Mouse (Mus musculus): ENCODE measurements around the gene Zbp1. TPM values are rescaled to one million over a fixed set of nuclear protein-coding genes. Genes with fewer than 3 reads are reported as not detected.

Zbp1 gene
- polyA plus RNA-seq, 1 experiment from 2014 or later = 1.3 TPM

DNA sequence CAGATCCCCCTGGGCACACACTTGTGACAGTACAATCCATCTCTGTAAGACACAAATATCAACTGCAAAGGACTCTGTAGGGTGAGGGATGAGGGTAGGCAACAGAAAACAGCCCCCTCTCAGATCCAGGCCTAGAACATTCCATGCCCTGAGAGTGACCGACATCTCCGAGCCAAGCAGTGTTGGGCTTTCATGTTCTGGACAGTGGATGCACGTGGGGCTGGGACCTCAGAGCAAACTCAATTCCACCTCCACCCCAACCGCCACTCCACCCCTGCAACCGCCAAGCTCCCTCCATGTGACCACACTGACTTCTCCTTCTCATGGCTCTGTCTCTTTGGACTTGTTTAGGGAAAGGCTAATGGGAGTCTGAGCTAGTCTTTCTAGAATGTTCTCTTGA is 46.8 kb downstream of the Zbp1 start:
- WGBS = 44% methylated on average over 5 of the region's 5 CpGs
- Histone ChIP-seq H3K27ac (peak overlapping the region; percentile 96), H3K27me3 (replicated peaks) (0 out of 2 replicates have a peak, but pooled peaks cover 6% of the 10 kb centered on the region), H3K4me3 (replicated peaks) (peak overlapping the region; percentile 25; the same call in 1 of the 2 replicates), H3K4me1 (peaks cover 36% of the 10 kb centered on the region), H3K4me2 (peak overlapping the region; percentile 55), H3K36me3 (no peaks in the 10 kb centered on the region), H3K9me3 (no peaks in the 10 kb centered on the region), H3K9ac (no peak overlapping the region)
- ATAC-seq (ENCODE audit: insufficient read depth, low FRiP score, low read depth) = no peak

DNA sequence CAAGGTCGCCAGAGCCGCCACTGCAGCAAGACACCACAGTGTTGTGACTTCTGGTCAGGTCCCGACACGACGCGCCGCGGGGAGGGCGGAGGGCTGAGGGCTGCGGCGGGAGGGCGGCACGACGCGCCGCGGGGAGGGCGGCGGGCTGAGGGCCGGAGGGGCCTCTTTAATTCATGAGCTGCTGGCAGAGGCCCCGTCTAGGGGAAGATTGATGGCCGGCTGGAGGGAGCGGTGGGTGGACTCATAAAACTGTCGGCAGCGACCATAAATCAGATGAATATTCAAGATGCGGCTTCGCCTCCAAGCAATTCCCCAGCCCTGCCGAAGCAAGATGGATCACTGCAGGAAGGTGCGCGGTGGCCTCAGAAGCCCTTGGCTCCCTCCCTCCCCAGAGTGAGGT is 47.3 kb downstream of the Zbp1 start:
- Histone ChIP-seq H3K9me3 (no peaks in the 10 kb centered on the region), H3K4me2 (peak overlapping the region; percentile 55), H3K36me3 (no peaks in the 10 kb centered on the region), H3K4me3 (replicated peaks) (peak overlapping the region; percentile 25), H3K9ac (no peak overlapping the region), H3K27ac (peak overlapping the region; percentile 96), H3K27me3 (replicated peaks) (0 out of 2 replicates have a peak, but pooled peaks cover 6% of the 10 kb centered on the region), H3K4me1 (peaks cover 36% of the 10 kb centered on the region)
- peak; percentile 11 for ATAC-seq (ENCODE audit: insufficient read depth, low FRiP score, low read depth)
- 1% methylated on average over 30 of the region's 30 CpGs for WGBS

GRCm38 (mm10) chr2:173170715-173171114 is 48.0 kb downstream of the Zbp1 start:
- Histone ChIP-seq H3K27me3 (replicated peaks) (0 out of 2 replicates have a peak, but pooled peaks cover 6% of the 10 kb centered on the region), H3K9me3 (no peaks in the 10 kb centered on the region), H3K9ac (no peak overlapping the region), H3K4me1 (peaks cover 36% of the 10 kb centered on the region), H3K4me3 (replicated peaks) (no peak overlapping the region), H3K36me3 (no peaks in the 10 kb centered on the region), H3K4me2 (no peak overlapping the region), H3K27ac (peak overlapping the region; percentile 96; the same call in 1 of the 2 replicates)
- 50% methylated on average over 2 of the region's 2 CpGs for WGBS
- no peak for ATAC-seq (ENCODE audit: insufficient read depth, low FRiP score, low read depth)

DNA sequence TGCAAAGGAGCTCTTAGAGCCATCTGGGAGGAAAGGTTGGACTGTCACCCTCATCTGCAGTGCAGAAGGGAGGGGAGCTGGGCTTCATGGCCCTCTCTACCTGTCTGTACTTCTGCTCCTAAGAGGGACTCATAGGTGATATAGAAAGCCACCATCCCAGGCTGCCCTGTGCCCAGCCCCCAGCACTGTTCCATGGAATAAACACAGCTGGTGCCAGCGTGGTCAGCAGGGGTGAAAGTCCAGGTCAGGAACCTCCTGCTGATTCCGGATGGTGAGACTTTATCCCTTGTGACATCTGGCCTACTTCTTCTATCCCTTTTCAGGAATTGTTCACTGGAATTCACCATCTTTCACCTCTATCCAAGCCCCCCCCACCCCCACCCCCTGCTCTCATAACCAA is 48.6 kb downstream of the Zbp1 start:
- WGBS = 55% methylated on average over 2 of the region's 2 CpGs
- no peak overlapping the region for H3K4me2 ChIP-seq
- H3K9me3 ChIP-seq = no peaks in the 10 kb centered on the region
- H3K9ac ChIP-seq = no peak overlapping the region
- 0 out of 2 replicates have a peak, but pooled peaks cover 6% of the 10 kb centered on the region for H3K27me3 ChIP-seq (replicated peaks)
- ATAC-seq (ENCODE audit: insufficient read depth, low FRiP score, low read depth) = no peak
- peaks cover 36% of the 10 kb centered on the region for H3K4me1 ChIP-seq
- H3K4me3 ChIP-seq (replicated peaks) = no peak overlapping the region
- no peaks in the 10 kb centered on the region for H3K36me3 ChIP-seq
- H3K27ac ChIP-seq = no peak overlapping the region

GRCm38 (mm10) chr2:173168411-173168851 is 50.3 kb downstream of the Zbp1 start:
- no peaks in the 10 kb centered on the region for H3K36me3 ChIP-seq
- H3K27me3 ChIP-seq (replicated peaks) = 0 out of 2 replicates have a peak, but pooled peaks cover 6% of the 10 kb centered on the region
- H3K27ac ChIP-seq = no peak overlapping the region
- no peak for ATAC-seq (ENCODE audit: insufficient read depth, low FRiP score, low read depth)
- peaks cover 24% of the 10 kb centered on the region for H3K4me1 ChIP-seq
- H3K4me3 ChIP-seq (replicated peaks) = no peak overlapping the region
- WGBS = 44% methylated on average over 5 of the region's 5 CpGs
- H3K9me3 ChIP-seq = no peaks in the 10 kb centered on the region
- H3K4me2 ChIP-seq = no peak overlapping the region
- H3K9ac ChIP-seq = no peak overlapping the region

DNA sequence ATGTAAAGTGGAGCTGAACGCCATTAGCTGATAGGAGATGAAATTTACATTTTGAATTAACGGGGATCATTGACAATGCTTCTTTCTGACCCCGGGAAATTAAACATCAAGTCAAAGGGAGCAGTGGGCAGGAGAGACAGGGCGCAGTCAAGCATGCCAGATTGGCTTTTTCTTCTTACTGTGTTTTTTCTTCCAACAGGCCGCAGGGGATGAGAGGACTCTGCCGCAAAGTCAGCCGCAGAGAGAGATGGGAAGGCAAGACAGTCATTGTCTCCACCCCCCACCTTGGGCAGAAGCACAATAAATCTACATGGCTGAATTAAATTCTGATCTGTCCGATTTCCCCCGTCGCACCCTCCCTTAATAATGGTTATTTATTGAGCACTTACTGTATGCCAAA is 53.4 kb downstream of the Zbp1 start:
- Histone ChIP-seq H3K4me3 (replicated peaks) (no peak overlapping the region), H3K9me3 (no peaks in the 10 kb centered on the region), H3K4me1 (no peaks in the 10 kb centered on the region), H3K36me3 (no peaks in the 10 kb centered on the region), H3K27ac (no peak overlapping the region), H3K4me2 (no peak overlapping the region), H3K9ac (no peak overlapping the region), H3K27me3 (replicated peaks) (0 out of 2 replicates have a peak, but pooled peaks cover 3% of the 10 kb centered on the region)
- 85% methylated on average over 10 of the region's 10 CpGs for WGBS
- ATAC-seq (ENCODE audit: insufficient read depth, low FRiP score, low read depth) = no peak

DNA sequence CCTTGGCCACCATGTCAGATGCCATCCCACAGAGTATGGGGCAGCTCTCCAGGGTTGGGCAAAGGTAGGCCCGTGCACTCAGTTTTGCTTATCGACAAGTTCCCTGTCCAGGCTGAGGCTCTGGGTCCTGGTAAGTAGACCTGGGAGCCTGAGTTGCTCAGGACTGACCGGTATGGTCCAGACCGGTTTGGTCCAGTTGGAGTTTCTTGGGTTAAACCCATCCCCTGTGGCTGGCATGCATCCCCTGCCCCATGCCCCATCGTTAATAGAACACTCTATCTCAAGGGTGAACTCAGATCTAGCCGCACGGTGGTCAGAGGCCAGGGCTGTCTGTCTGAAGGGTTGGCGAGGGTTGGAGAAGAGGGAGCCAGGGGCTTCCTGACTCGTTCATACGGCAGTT is 53.8 kb downstream of the Zbp1 start:
- ATAC-seq (ENCODE audit: insufficient read depth, low FRiP score, low read depth) = no peak
- Histone ChIP-seq H3K9me3 (no peaks in the 10 kb centered on the region), H3K9ac (no peak overlapping the region), H3K27me3 (replicated peaks) (0 out of 2 replicates have a peak, but pooled peaks cover 3% of the 10 kb centered on the region), H3K4me3 (replicated peaks) (no peak overlapping the region), H3K27ac (no peak overlapping the region), H3K36me3 (no peaks in the 10 kb centered on the region), H3K4me2 (no peak overlapping the region), H3K4me1 (peaks cover 3% of the 10 kb centered on the region; the same call in 1 of the 2 replicates)
- WGBS = 86% methylated on average over 10 of the region's 10 CpGs

DNA sequence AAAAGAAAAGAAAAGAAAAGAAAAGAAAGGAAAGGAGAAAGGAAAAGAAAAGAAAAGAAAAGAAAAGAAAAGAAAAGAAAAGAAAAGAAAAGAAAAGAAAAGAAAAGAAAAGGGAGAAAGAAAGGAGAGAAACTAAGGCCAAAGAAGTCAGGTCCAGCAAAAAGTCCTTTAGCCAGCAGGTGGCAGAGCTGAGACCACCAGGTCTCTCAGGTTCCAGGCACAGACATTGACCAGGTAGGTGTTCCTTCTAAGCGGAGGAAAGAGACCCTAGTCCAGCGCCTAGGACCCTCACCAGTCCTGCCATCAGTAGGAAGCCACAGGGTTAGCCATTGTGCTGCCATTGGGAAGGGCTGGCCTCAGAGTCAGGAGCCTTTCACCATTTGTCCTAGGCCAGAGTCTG is 54.4 kb downstream of the Zbp1 start:
- Histone ChIP-seq H3K9ac (no peak overlapping the region), H3K36me3 (no peaks in the 10 kb centered on the region), H3K9me3 (no peaks in the 10 kb centered on the region), H3K4me1 (peaks cover 8% of the 10 kb centered on the region; the same call in 1 of the 2 replicates), H3K27me3 (replicated peaks) (0 out of 2 replicates have a peak, but pooled peaks cover 3% of the 10 kb centered on the region), H3K4me3 (replicated peaks) (no peak overlapping the region), H3K4me2 (no peak overlapping the region), H3K27ac (no peak overlapping the region)
- WGBS = 48% methylated on average over 2 of the region's 2 CpGs
- no peak for ATAC-seq (ENCODE audit: insufficient read depth, low FRiP score, low read depth)

- Histone ChIP-seq H3K4me3 (replicated peaks) (no peak overlapping the region), H3K4me2 (no peak overlapping the region), H3K27me3 (replicated peaks) (0 out of 2 replicates have a peak, but pooled peaks cover 3% of the 10 kb centered on the region), H3K9ac (no peak overlapping the region), H3K36me3 (no peaks in the 10 kb centered on the region), H3K4me1 (peaks cover 11% of the 10 kb centered on the region; the same call in 1 of the 2 replicates), H3K27ac (no peak overlapping the region), H3K9me3 (no peaks in the 10 kb centered on the region)
- no peak for ATAC-seq (ENCODE audit: insufficient read depth, low FRiP score, low read depth)
- WGBS = 69% methylated on average over 8 of the region's 8 CpGs
These were observed 55.3 kb downstream of the Zbp1 start for GRCm38 (mm10) chr2:173163380-173163779.

DNA sequence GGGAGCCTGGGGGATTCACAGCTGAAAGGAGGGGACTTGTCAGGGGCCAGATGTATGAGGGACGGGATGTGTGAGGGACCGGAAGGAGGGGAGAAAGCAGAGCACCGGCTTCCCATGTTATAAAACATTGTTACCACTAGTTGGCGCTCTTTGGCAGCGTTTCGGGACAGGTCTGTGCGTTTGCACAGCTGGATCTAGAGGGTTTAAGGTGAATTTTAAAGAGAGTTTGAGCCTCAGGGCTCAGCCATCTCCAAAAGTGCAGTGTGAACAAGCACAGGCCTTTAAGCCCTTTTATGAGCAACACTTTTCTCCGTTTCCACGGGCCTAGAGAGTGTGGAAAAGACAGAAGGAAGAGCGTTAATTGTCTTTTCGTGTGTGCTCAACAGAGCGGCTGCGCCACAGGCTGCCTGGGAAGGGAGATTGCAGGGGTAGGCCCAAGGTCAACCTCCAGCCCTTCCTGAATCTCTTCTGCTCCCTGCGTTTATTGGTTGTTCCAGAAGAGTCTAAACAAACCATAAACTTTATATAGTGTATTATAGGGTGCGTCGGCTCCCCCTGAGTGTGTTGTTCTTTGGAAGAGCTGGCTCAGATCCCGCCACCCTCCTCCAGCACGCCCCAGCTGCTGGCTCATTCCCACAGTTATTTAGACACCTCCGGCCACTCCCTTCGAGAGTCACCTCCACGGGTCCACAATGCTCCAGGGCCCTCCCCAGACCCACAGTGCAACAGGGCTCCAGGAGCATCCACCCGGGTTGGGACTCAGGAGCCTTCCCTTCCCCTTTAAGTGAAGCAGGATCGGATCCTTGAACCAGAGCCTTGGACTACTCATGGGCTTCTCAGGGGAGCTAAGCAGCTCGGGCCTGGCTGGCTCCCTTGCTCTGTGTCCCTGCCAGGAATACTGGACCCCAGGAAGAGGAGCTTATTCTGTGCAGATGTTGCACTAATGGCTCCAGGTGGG is 59.1 kb downstream of the Zbp1 start:
- no peaks in the 10 kb centered on the region for H3K9me3 ChIP-seq
- peak overlapping the region; percentile 84 for H3K27ac ChIP-seq
- ATAC-seq (ENCODE audit: insufficient read depth, low FRiP score, low read depth) = peak; percentile 59
- H3K36me3 ChIP-seq = no peaks in the 10 kb centered on the region
- no peak overlapping the region for H3K9ac ChIP-seq
- 38% methylated on average over 24 of the region's 24 CpGs for WGBS
- no peaks in the 10 kb centered on the region for H3K27me3 ChIP-seq (replicated peaks)
- no peak overlapping the region for H3K4me2 ChIP-seq
- H3K4me3 ChIP-seq (replicated peaks) = no peak overlapping the region
- peaks cover 11% of the 10 kb centered on the region; the same call in 1 of the 2 replicates for H3K4me1 ChIP-seq

- Histone ChIP-seq H3K4me1 (peaks cover 11% of the 10 kb centered on the region; the same call in 1 of the 2 replicates), H3K9ac (no peak overlapping the region), H3K27ac (no peak overlapping the region), H3K4me2 (no peak overlapping the region), H3K4me3 (replicated peaks) (no peak overlapping the region), H3K36me3 (no peaks in the 10 kb centered on the region), H3K27me3 (replicated peaks) (no peaks in the 10 kb centered on the region), H3K9me3 (no peaks in the 10 kb centered on the region)
- no peak for ATAC-seq (ENCODE audit: insufficient read depth, low FRiP score, low read depth)
- WGBS = 85% methylated on average over 19 of the region's 19 CpGs
These were observed 60.2 kb downstream of the Zbp1 start for GRCm38 (mm10) chr2:173158390-173159055.
